Mouse (Mus musculus) right cerebral cortex, postnatal 4 days (tissue): ENCODE measurements around the gene Tuba3b.

Experiments used
- DNase-seq: peaks from one replicate; pipeline ENCODE4 v3.0.0-alpha.2; 2022

The Tuba3b gene

GRCm38 (mm10) chr6:145615666-145616210 is at the start of gene Tuba3b:
Gene Tuba3b (plus strand): TSS chr6:145615757.
- DNase-seq: no peak

- no peak for DNase-seq
Observed at GRCm38 (mm10) chr6:145567296-145567695, 48.3 kb upstream of the Tuba3b start.

GRCm38 (mm10) chr6:145567832-145568231 is 47.7 kb upstream of the Tuba3b start:
- DNase-seq: no peak

GRCm38 (mm10) chr6:145568701-145569100 is 46.9 kb upstream of the Tuba3b start:
- DNase-seq: no peak

- no peak for DNase-seq
Observed at GRCm38 (mm10) chr6:145573250-145574013, 42.1 kb upstream of the Tuba3b start.

GRCm38 (mm10) chr6:145576762-145577161 is 38.8 kb upstream of the Tuba3b start:
- no peak for DNase-seq

GRCm38 (mm10) chr6:145578457-145579185 is 36.9 kb upstream of the Tuba3b start:
- no peak for DNase-seq

GRCm38 (mm10) chr6:145579761-145580160 is 35.8 kb upstream of the Tuba3b start:
- no peak for DNase-seq

- no peak for DNase-seq
Observed at GRCm38 (mm10) chr6:145581366-145582170, 34.0 kb upstream of the Tuba3b start.

- no peak for DNase-seq
Observed at GRCm38 (mm10) chr6:145585052-145585973, 30.2 kb upstream of the Tuba3b start.

GRCm38 (mm10) chr6:145590501-145591293 is 24.9 kb upstream of the Tuba3b start:
- no peak for DNase-seq

GRCm38 (mm10) chr6:145591578-145591977 is 24.0 kb upstream of the Tuba3b start:
- DNase-seq: no peak

- no peak for DNase-seq
Observed at GRCm38 (mm10) chr6:145592036-145592435, 23.5 kb upstream of the Tuba3b start.

GRCm38 (mm10) chr6:145592531-145592998 is 23.0 kb upstream of the Tuba3b start:
- no peak for DNase-seq

- DNase-seq: no peak
Observed at GRCm38 (mm10) chr6:145593991-145594390, 21.6 kb upstream of the Tuba3b start.

GRCm38 (mm10) chr6:145595905-145596304 is 19.7 kb upstream of the Tuba3b start:
- DNase-seq: no peak

- no peak for DNase-seq
Observed at GRCm38 (mm10) chr6:145598794-145599555, 16.6 kb upstream of the Tuba3b start.

GRCm38 (mm10) chr6:145604126-145604525 is 11.4 kb upstream of the Tuba3b start:
- DNase-seq: no peak

GRCm38 (mm10) chr6:145604648-145605047 is 10.9 kb upstream of the Tuba3b start:
- no peak for DNase-seq

GRCm38 (mm10) chr6:145605203-145605602 is 10.4 kb upstream of the Tuba3b start:
- no peak for DNase-seq
